Mouse (Mus musculus) liver, postnatal 0 days (tissue): ENCODE data around the gene Stx8.

Source experiments
- CTCF ChIP-seq: sonication (generic); IDR thresholded peaks from 2 replicates; pipeline ENCODE4 v1.5.1; 2016; ENCODE audit warnings: antibody characterized with exemption, low read depth
- EP300 ChIP-seq: IDR thresholded peaks from 2 replicates; pipeline ENCODE4 v1.6.1; 2016; ENCODE audit warnings: antibody characterized with exemption, low read depth, mild to moderate bottlenecking

DNA sequence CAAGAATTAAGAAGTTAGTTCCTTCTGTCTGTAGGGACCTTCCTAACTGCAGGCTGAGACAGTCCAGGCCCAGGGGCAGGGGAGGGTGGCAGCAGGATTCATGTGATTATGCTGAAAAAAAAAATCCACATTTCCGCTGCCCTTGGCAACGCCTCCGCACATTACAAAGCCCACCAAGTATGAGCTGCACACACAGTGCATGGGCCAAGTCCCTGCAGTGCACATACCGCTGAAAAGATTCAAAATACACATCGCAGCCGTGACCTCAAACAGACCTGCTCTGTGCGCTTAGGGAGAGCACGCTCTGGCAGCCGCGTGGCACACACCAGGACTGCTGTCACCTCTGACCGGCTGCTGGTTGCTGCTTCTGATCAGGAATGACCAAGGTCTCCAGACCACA is 250.0 kb downstream of the Stx8 start:
- no peak for TF ChIP-seq CTCF
- TF ChIP-seq EP300 = no peak
